ENCODE assay signal across 21 mouse cellular contexts in genomic region chr2:77039281-77039680, GRCm38 (mm10). TPM values are rescaled to one million over a fixed set of nuclear protein-coding genes. Genes with fewer than 3 reads are reported as not detected.
DNase-seq lines count a peak whose midpoint lies in the region; ATAC-seq lines count a peak whose summit lies in the region.
"Had no signal": no experiment of that assay in that cellular context is flagged by ENCODE, and none has a peak within 500 bp of the region (broad histone marks: within the 10 kb centered on the region; RNA-seq: fewer than 3 reads in every experiment).

No protein-coding gene starts in this region.

- intact Hi-C loops in heart, postnatal 36 days (cut with DNase I): no loop called here

- DNase-seq in forebrain, embryonic 10.5 days (ENCODE audit: extremely low spot score, low spot score): no peak
- no peak for DNase-seq in heart, postnatal 36 days
- peak; percentile 31 to 54 for DNase-seq in lung, adult 18-20 months
- DNase-seq in lung, postnatal 25 days (ENCODE audit: low spot score): peak; percentile 19
- DNase-seq in kidney, adult 8-10 months: no peak
- DNase-seq: adrenal gland, postnatal 10 days; cerebellum, adult 18-20 months; cerebellum, postnatal 25 days; kidney, adult 9 months; kidney, postnatal 14 days; retina, postnatal 1 day; right cerebral cortex, postnatal 25 days; spleen, adult 18-20 months had no signal

- ATAC-seq in forebrain, embryonic 12.5 days (ENCODE audit: low FRiP score): no peak
- ATAC-seq in heart, embryonic 14.5 days (ENCODE audit: insufficient number of reproducible peaks, insufficient read depth, low FRiP score, low read depth): no peak
- ATAC-seq in midbrain, embryonic 16.5 days: no peak
- ATAC-seq: activated CD4-positive, CD25-positive, alpha-beta regulatory T cell, adult 4 months; midbrain, embryonic 13.5 days had no signal

- WGBS in forebrain, embryonic 12.5 days: 80% methylated on average over 4 of the region's 4 CpGs
- WGBS in forebrain, embryonic 10.5 days: 89% methylated on average over 4 of the region's 4 CpGs
- 73% methylated on average over 4 of the region's 4 CpGs for WGBS in heart, embryonic 14.5 days
- WGBS in midbrain, embryonic 16.5 days: 88% methylated on average over 4 of the region's 4 CpGs

- H3K9ac ChIP-seq in forebrain, embryonic 12.5 days: no peak overlapping the region
- no peak overlapping the region for H3K9ac ChIP-seq in heart, embryonic 14.5 days (ENCODE audit: low read length)
- H3K9ac ChIP-seq in midbrain, embryonic 16.5 days (ENCODE audit: low read depth, low read length): no peak overlapping the region
- H3K9ac ChIP-seq: embryonic facial prominence, embryonic 12.5 days; hindbrain, embryonic 15.5 days; midbrain, embryonic 13.5 days had no signal

- no peaks in the 10 kb centered on the region for H3K9me3 ChIP-seq in forebrain, embryonic 12.5 days
- H3K9me3 ChIP-seq in forebrain, embryonic 10.5 days: no peaks in the 10 kb centered on the region
- H3K9me3 ChIP-seq in heart, embryonic 14.5 days (ENCODE audit: control insufficient read depth, low read length): no peaks in the 10 kb centered on the region
- no peaks in the 10 kb centered on the region for H3K9me3 ChIP-seq in midbrain, embryonic 16.5 days (replicated peaks; ENCODE audit: control insufficient read depth, low read length, poor library complexity, severe bottlenecking)
- H3K9me3 ChIP-seq: embryonic facial prominence, embryonic 12.5 days; heart, embryonic 10.5 days; hindbrain, embryonic 15.5 days; midbrain, embryonic 13.5 days had no signal

- no peak overlapping the region for H3K4me3 ChIP-seq in forebrain, embryonic 12.5 days (replicated peaks)
- no peak overlapping the region for H3K4me3 ChIP-seq in forebrain, embryonic 10.5 days
- no peak overlapping the region for H3K4me3 ChIP-seq in heart, embryonic 14.5 days (ENCODE audit: control insufficient read depth in 1 of 2, insufficient read depth in 1 of 2, low read depth in 1 of 2, low read length in 2 of 2)
- no peak overlapping the region for H3K4me3 ChIP-seq in midbrain, embryonic 16.5 days (ENCODE audit: low read depth, low read length)
- H3K4me3 ChIP-seq: embryonic facial prominence, embryonic 12.5 days; heart, embryonic 10.5 days; hindbrain, embryonic 15.5 days; midbrain, embryonic 13.5 days had no signal

- no peaks in the 10 kb centered on the region for H3K4me1 ChIP-seq in forebrain, embryonic 12.5 days
- H3K4me1 ChIP-seq in forebrain, embryonic 10.5 days: no peaks in the 10 kb centered on the region
- peaks cover 4 to 25% of the 10 kb centered on the region in 2 experiments for H3K4me1 ChIP-seq in heart, embryonic 14.5 days (ENCODE audit: control insufficient read depth in 2 of 2, insufficient read depth in 2 of 2, low read length in 2 of 2)
- H3K4me1 ChIP-seq in midbrain, embryonic 16.5 days (ENCODE audit: control insufficient read depth, insufficient read depth, low read length): no peaks in the 10 kb centered on the region
- H3K4me1 ChIP-seq: embryonic facial prominence, embryonic 12.5 days; heart, embryonic 10.5 days; hindbrain, embryonic 15.5 days; midbrain, embryonic 13.5 days had no signal

- no peak overlapping the region for H3K4me2 ChIP-seq in forebrain, embryonic 12.5 days
- no peak overlapping the region for H3K4me2 ChIP-seq in heart, embryonic 14.5 days (ENCODE audit: low read length)
- H3K4me2 ChIP-seq in midbrain, embryonic 16.5 days (ENCODE audit: low read length): no peak overlapping the region
- H3K4me2 ChIP-seq: embryonic facial prominence, embryonic 12.5 days; hindbrain, embryonic 15.5 days; midbrain, embryonic 13.5 days had no signal

- no peaks in the 10 kb centered on the region for H3K36me3 ChIP-seq in forebrain, embryonic 12.5 days (replicated peaks)
- no peaks in the 10 kb centered on the region for H3K36me3 ChIP-seq in forebrain, embryonic 10.5 days (replicated peaks)
- H3K36me3 ChIP-seq in heart, embryonic 14.5 days (ENCODE audit: control insufficient read depth, insufficient read depth, low read length): peaks cover 75% of the 10 kb centered on the region
- H3K36me3 ChIP-seq in midbrain, embryonic 16.5 days (ENCODE audit: control insufficient read depth, insufficient read depth, low read length): no peaks in the 10 kb centered on the region
- H3K36me3 ChIP-seq: embryonic facial prominence, embryonic 12.5 days; hindbrain, embryonic 15.5 days; midbrain, embryonic 13.5 days had no signal

- H3K27ac ChIP-seq in forebrain, embryonic 12.5 days: peak overlapping the region; percentile 46; the same call in 1 of the 2 replicates
- H3K27ac ChIP-seq in forebrain, embryonic 10.5 days: no peak overlapping the region
- peak overlapping the region; percentile 16 to 24; a peak in 1 of 4 replicates for H3K27ac ChIP-seq in heart, embryonic 14.5 days (replicated peaks in 1 of 2; ENCODE audit: control insufficient read depth in 1 of 2, insufficient read depth in 1 of 2, low read depth in 2 of 2, low read length in 2 of 2)
- H3K27ac ChIP-seq in midbrain, embryonic 16.5 days (ENCODE audit: low read length): no peak overlapping the region
- H3K27ac ChIP-seq: embryonic facial prominence, embryonic 12.5 days; heart, embryonic 10.5 days; hindbrain, embryonic 15.5 days; midbrain, embryonic 13.5 days had no signal

- H3K27me3 ChIP-seq in forebrain, embryonic 12.5 days: no peaks in the 10 kb centered on the region
- H3K27me3 ChIP-seq in forebrain, embryonic 10.5 days (ENCODE audit: poor library complexity, severe bottlenecking): no peaks in the 10 kb centered on the region
- H3K27me3 ChIP-seq in heart, embryonic 14.5 days (ENCODE audit: control insufficient read depth, insufficient read depth, low read length): no peaks in the 10 kb centered on the region
- H3K27me3 ChIP-seq in midbrain, embryonic 16.5 days (ENCODE audit: control insufficient read depth, insufficient read depth, low read depth, low read length): no peaks in the 10 kb centered on the region
- H3K27me3 ChIP-seq: embryonic facial prominence, embryonic 12.5 days; hindbrain, embryonic 15.5 days; midbrain, embryonic 13.5 days had no signal

RNA-seq across cellular contexts. Expression of gene Ttn, which starts 56.9 kb away (rescaled TPM):
- polyA plus RNA-seq in forebrain, embryonic 12.5 days (2016; fragmentation: Nextera tagmentation; extraction: Ambion mirVana): 0.21 and 1.2 TPM in 2 replicates
- 0.01 and 0.05 TPM in 2 replicates for polyA plus RNA-seq in forebrain, embryonic 10.5 days (2016; fragmentation: Nextera tagmentation; extraction: Ambion mirVana)
- polyA plus RNA-seq in heart, embryonic 14.5 days (2014; fragmentation: Nextera tagmentation; extraction: Ambion mirVana): 706 and 736 TPM in 2 replicates
- 1,000 to 10,000 TPM; 3,115 to 3,120 TPM for total RNA-seq in heart, postnatal 36 days (2021)
- polyA plus RNA-seq in midbrain, embryonic 16.5 days (2015; fragmentation: Nextera tagmentation; extraction: Ambion mirVana): 0.21 and 0.42 TPM in 2 replicates

Comparison
In these comparisons a context has a peak if more than half of its experiments do, and no peak if none do; other contexts are left out.
1. H3K27ac ChIP-seq: peak in forebrain, embryonic 12.5 days (single experiment) and heart, embryonic 14.5 days (2 of 2); none in forebrain, embryonic 10.5 days (single experiment) and midbrain, embryonic 16.5 days (single experiment).
2. DNase-seq: peak in lung, adult 18-20 months (2 of 2) and lung, postnatal 25 days (single experiment); none in forebrain, embryonic 10.5 days (single experiment), heart, postnatal 36 days (0 of 2) and kidney, adult 8-10 months (0 of 2).
3. RNA of gene Ttn, which starts 56.9 kb away (polyA plus RNA-seq): 706 to 736 TPM in heart, embryonic 14.5 days; 0.21 to 1.2 TPM in forebrain, embryonic 12.5 days, 0.21 to 0.42 TPM in midbrain, embryonic 16.5 days and 0.01 to 0.05 TPM in forebrain, embryonic 10.5 days; every median in the first group is over 100 times any median in the second.